Mouse (Mus musculus) layer of hippocampus, adult 18-20 months (tissue): ENCODE results near the gene Pde8a. TPM values are rescaled to one million over a fixed set of nuclear protein-coding genes. Genes with fewer than 3 reads are reported as not detected.

Experiments used
- DNase-seq, 2 experiments: peaks; one replicate each; pipeline ENCODE4 v3.0.0; 2022; ENCODE audit warnings: low spot score in 2 of 2
- total RNA-seq, 2 experiments: library from RNA; stranded (reverse); gene quantifications; 2 replicates each; pipeline ENCODE4 v1.2.3; 2021

Pde8a gene
- total RNA-seq, 2 experiments from 2014 or later, result 11.9 to 12.1 TPM

DNA sequence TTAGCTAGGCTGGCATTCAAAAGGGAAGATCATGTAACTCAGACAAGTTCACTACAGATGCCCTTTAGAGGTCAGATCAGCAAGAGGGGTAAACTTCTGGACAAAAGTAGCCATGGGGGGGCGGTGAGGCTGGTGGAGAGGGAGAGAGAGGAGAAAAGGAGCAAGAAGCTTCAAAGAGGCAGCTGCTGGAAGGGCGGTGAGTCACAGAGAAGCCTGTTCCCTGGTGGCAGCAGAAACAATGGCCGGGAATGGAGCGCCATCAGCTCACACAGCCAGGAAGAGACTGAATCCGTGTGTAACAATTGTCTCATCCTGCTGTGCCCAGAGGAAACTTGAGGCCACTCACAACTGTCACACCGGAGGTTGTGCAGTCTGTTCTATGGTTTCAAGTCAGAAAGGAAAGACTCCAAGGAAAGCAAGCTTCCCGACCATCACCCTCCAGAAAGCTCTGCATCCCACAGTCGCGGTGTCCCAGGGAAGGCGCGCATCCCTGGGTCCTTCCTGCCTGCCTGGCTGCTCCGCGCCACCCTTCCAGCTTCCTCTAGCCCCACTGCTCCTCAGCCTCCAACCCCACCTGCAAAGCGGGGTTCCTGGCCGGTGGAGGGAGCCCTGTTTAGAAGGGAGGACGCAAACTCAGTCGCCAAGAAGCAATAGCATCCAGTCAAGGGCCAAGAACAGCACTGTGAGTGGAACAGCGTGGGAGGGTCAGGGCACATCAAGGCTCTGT lies 122.5 kb downstream of the Pde8a start:
- DNase-seq, result no peak

- no peak for DNase-seq
These were observed 123.0 kb downstream of the Pde8a start for GRCm38 (mm10) chr7:81336432-81336786.

- no peak for DNase-seq
These were observed 124.6 kb downstream of the Pde8a start for GRCm38 (mm10) chr7:81337785-81338521.

DNA sequence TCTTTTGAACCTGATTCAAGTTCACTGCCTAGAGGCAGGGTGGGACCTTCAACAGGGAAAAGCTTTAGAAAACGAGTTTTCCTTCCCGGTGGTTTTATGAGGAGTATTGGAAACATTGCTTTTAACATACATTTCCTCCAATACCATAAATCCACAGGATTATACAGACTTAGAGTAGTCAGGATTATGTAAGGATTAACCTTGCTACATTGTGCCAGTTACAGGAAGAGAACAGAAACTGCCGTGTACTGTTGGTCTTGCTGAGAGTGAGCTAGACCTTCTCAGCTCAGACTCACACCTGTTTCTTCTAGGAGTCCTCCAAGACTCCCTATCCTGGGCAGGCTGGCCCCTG lies 125.1 kb downstream of the Pde8a start:
- no peak for DNase-seq

- DNase-seq, result peak in 1 of 2 experiments; percentile 55
These were observed 126.4 kb downstream of the Pde8a start for GRCm38 (mm10) chr7:81339783-81340182.

GRCm38 (mm10) chr7:81341563-81341962 lies 128.2 kb downstream of the Pde8a start:
- peak in 1 of 2 experiments; percentile 63 for DNase-seq

DNA sequence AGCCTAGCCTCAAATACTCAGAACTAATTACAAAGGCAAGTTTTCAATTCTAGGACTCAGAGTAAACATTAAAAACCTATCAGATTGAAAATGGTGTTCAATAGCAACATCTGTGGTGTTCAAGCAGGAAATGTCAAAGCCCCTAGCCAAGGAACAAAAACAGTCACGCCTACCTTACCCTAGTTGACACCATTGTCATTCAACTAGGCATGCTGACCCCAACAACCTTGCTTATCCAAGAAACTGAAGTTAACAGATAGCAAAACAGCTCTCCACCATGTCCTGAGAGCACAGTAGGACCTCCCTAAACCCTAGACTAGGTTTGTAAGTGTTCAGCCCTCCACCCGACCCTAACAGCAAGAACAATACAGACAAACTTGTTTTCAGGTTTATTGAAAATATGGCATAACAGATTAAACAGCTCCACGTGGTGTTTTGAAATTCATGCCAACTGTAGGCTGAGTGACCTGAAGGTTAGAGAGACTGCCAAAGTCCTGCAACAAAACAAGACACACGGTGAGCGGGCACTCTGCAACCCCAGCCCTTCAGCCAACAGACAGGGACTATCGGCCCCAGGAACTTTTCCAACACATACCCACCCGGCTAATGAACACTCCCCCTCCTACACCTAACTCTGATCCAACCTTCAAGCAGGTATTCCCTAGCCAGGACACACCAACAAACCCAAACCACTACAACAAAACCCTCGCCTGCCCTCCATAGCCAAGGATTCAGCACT lies 129.1 kb downstream of the Pde8a start:
- DNase-seq, result no peak

DNA sequence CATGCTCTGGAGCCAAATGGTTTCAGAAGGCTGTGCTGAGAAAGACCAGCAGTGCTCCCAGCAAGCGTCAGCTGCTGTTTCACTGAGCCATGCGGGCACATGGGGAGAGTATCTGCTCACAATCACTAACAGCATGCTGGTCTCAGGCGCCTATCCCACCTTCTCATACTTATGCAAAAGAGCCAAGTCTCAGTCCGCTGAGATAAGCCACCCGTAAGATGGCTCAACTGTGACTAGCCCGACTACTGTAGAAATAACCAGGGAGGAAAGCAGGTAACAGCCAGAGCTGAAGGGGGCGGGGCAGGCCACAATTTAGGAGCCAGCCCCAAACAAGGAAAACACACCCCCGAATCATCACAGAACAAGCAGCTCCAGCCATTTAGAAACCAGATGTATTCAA lies 129.9 kb downstream of the Pde8a start:
- DNase-seq, result no peak

- peak in 1 of 2 experiments; percentile 57 for DNase-seq
These were observed 130.4 kb downstream of the Pde8a start for GRCm38 (mm10) chr7:81343831-81344230.

- DNase-seq, result peak; percentile 95 to 98
These were observed 131.4 kb downstream of the Pde8a start, which contains the start of gene Rps17 for GRCm38 (mm10) chr7:81344544-81345446. Rps17 (minus strand) TSS chr7:81345254.

DNA sequence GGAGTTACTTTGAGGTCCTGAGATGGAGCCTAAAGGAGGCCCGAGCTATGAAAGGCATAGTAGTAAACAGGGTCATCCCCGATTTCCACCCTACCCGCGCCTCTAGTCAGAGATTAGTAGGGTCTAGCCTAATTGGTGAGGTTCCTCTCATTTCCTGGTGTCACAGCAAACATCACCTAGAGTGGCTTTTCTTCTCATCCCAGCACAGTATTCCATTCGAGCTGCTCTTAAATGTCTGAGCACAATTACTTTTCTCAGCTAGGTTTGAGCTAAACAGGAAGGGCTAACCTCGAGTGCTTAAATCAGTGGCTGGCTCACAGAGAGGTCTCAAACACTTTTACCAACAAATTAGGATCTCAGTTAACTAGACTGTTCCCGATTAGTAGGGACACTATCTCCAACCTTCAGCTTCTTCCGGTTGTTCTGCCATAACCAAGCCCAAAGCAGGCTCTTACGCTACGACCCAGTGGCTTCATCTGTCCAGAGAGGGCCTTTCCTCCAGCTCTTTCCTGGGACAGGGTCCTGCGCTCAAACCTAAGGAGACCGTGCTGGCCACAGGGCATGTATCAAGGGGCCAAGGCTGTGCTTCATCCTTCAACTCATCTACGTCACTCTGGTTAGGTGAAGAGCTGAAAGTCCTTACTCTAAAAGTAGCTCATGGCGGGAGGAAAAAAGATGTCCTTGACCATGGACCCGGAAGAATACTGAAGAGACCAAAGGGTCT lies 132.2 kb downstream of the Pde8a start:
- DNase-seq, result no peak

DNA sequence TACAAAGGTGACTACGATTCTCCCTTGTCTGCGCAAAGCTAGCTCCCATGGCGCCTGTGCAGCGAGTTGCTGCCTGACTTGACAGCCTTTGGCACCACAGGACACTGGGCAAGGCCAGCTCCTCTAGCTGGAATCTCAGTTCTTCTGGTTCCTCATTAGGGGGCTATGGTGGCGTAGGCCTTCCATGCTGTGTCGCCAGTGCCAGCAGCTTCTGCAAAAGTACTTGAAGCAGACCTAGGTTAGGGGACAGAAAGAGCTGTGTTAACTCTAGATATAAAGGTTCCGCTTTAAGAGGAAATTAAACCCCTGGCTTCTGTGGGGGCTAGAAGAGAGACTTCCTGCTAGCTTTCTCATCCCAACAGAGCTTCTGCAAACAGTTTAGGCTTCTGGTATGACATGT lies 134.8 kb downstream of the Pde8a start:
- DNase-seq, result no peak

GRCm38 (mm10) chr7:81351826-81352225 lies 138.4 kb downstream of the Pde8a start:
- DNase-seq, result no peak

- no peak for DNase-seq
These were observed 142.3 kb downstream of the Pde8a start for GRCm38 (mm10) chr7:81355746-81356145.

GRCm38 (mm10) chr7:81356360-81356759 lies 143.0 kb downstream of the Pde8a start:
- DNase-seq, result no peak

DNA sequence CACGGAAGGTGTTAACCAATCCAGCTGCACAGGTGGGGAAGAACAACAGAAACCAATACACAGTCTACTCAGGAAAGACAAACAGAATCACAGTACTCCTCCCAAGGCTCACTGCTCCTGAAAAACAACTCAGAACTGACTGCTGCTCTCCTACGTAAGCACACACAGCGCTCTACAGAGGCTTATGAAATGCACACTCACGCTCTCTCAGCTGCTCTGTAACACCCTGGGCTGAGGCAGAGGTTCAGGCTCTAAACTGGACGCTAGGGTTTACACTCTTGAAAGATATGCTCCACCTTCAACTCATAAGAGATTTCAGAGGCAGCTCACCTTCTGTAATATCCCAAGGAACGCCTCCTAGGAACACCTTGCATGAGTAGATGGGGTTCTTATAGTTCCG lies 143.6 kb downstream of the Pde8a start:
- no peak for DNase-seq

DNA sequence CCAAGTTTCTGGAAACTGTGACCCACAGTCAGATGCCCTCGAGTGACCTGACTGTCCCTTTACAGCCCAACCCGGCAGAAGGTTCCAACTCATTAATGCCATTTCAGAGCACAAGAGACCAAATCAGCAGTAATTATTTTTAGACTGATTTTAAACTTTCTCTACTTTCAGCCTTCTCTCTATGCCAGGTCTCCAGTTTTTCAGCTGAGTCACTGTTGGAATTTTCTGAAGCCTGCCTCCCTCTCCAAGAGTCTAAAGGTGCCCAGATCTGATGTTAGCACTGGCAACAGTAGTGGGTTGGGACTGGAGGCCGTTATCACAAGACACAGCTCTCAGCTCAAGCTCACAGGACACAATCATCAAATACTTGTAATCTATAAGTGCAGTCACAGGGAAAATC lies 154.6 kb downstream of the Pde8a start:
- no peak for DNase-seq

GRCm38 (mm10) chr7:81369724-81370123 lies 156.3 kb downstream of the Pde8a start:
- DNase-seq, result peak; percentile 89 to 96

DNA sequence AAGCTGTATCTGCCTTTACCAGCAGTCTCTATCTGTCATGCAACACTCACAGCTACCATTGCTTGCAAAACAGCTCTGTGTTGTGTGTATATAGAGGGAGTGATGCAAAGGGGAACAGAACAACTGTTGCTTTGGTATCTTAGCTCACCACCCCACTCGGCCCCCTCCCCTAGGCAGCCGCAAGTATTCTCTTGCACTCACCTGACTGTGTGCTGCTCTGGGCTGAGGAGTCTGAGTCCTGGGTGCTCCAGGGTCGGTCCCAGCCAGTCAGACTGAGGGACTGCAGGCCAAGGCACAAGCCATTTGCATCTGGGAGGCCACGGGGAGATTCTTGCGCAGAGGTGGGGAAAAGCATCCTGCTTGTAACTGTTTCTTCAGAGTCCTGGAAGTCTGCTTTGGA lies 158.4 kb downstream of the Pde8a start:
- DNase-seq, result no peak

- peak; percentile 86 to 87 for DNase-seq
These were observed 159.0 kb downstream of the Pde8a start for GRCm38 (mm10) chr7:81372337-81372920.
